Mouse (Mus musculus) common myeloid progenitor, adult 5-6 weeks (primary cell): ENCODE data around the gene Rab8a. TPM values are rescaled to one million over a fixed set of nuclear protein-coding genes. Genes with fewer than 3 reads are reported as not detected.

Experiments
- ATAC-seq: replicated peaks from 2 replicates; pipeline ENCODE4 v1.8.0; 2016; ENCODE audit warnings: low read depth, mild to moderate bottlenecking, moderate TSS enrichment, inconsistent platforms; ENCODE audit not compliant: poor library complexity, severe bottlenecking
- total RNA-seq: library from RNA; stranded (forward); fragments of 200-1000, 187-1606 nt; gene quantifications from 2 replicates; pipeline ENCODE4 v1.2.3, GENCODE M21; 2017

The Rab8a gene
- total RNA-seq, 1 experiment from 2014 or later: 303 TPM

DNA sequence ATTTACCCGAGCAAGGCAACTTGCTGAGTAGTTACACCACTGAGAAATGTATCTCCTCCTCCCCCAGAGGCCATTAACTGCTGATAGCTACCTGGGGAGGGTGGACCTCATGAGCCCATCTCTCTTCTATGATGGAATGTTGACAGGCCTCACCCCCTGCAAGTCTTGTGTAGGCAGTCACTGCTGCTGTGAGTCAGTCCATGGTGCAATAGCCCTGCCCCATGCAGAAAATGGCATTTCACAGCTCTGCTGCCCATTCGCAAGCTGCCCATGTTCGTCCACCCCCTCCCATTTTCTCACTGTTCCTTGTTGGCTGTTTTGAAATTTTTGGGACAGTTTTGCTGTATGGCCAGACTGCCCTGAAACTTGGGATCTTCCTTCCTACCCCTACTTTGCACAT is 15.5 kb upstream of the Rab8a start:
- ATAC-seq: no peak

DNA sequence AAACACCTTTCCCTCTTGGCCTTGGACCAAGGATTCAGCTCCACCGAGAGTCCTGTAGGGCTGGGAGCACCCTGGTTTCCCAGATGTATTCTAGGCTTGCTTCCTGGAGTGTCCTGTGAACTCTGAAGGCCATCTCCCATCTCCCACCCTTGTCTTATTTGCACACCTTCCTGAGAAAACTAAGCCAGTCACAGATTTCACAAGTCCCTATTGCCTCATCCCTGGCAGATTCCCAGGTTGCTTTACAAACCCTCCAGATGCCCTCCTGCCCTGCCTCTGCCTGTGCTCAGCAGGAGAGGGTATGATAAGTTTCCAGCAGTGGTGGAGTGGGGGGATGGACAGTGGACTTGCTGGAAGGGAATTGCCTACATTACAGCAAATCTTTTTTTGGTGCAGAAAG is 14.9 kb upstream of the Rab8a start:
- no peak for ATAC-seq

- no peak for ATAC-seq
These were observed 14.4 kb upstream of the Rab8a start for GRCm38 (mm10) chr8:72146556-72146955.

GRCm38 (mm10) chr8:72147266-72147665 is 13.7 kb upstream of the Rab8a start:
- no peak for ATAC-seq

- no peak for ATAC-seq
These were observed 11.9 kb upstream of the Rab8a start for GRCm38 (mm10) chr8:72149056-72149455.

DNA sequence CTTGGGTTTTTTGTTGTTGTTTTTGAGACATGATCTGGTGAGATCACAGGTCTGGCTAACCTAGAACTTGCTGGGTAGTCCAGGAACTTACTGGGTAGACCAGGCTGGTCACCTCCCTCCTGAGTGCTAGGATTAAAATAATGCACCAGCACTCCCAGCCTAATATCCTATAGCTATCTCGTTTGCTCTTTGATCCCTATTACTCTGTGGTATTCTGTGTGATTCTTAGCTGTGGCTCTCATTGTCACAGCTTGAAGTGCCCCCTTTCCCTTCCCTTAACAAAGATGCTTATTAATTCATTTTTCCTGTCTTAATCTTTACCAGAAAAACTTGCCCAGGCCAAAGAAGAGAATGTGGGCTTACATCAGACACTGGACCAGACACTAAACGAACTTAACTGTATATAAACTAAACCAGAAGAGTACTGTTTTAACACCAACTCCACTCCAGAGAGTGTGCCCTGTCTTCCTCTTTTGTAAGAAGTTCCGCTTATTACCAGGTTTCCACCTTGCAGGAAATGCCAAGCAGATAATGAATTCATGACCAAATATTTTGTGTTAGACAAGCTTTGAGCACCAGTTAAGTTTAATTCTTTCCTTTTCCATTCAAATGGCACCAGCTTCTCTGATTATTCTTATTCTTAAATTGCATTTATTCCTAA is 9.5 kb upstream of the Rab8a start:
- ATAC-seq: peak; percentile 95

- ATAC-seq: no peak
These were observed 7.6 kb upstream of the Rab8a start for GRCm38 (mm10) chr8:72153382-72153781.

- no peak for ATAC-seq
These were observed 2.9 kb upstream of the Rab8a start for GRCm38 (mm10) chr8:72158096-72158495.

GRCm38 (mm10) chr8:72158726-72159125 is 2.3 kb upstream of the Rab8a start:
- ATAC-seq: no peak

GRCm38 (mm10) chr8:72160007-72160406 is 993 bp upstream of the Rab8a start:
- no peak for ATAC-seq

DNA sequence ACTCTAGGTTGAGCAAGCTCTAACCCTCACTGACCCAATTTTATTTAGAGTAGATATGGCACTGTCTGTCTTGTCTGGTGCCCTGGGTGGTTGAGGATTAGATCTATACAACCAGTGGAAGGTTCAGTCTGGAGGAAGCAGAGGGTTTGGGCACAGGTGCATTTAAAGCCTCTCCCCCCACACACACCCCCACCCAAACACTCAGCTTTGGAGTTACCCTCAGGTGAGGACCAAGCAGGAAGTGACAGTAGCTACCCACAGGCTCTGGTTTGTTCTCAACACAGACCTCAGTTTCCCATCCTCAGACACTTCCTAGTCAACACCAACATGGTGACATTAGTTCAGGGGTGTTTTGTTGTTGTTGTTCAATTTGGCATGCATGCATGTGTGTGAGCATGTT is 1.8 kb downstream of the Rab8a start:
- ATAC-seq: no peak

DNA sequence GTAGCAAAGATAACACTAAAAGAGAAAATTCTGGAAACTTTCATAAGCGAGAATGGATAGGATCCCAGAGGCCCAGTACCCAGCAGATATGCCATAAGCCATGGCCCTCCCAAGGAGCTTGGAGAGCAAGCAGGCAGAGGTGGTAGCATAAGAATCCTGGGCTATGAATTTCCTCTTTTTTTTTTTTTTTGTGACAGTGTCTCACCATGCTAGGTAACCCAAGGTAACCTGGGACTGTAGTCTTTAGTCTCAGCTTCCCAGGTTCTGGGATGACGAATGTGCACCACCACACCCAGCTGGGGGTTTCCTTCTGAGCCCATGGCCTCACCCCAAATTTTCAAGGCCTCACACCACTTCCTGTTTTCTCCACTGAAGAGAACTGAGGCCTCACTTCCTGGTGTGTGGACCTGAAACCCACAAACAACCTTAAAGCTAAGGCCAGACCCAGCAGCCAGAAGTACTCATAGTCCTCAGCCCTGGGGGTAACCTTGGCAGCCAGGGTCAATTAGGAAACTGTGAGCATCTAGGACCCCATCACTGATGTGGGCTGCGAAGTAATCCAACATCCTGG is 8.2 kb downstream of the Rab8a start:
- peak; percentile 88 for ATAC-seq

DNA sequence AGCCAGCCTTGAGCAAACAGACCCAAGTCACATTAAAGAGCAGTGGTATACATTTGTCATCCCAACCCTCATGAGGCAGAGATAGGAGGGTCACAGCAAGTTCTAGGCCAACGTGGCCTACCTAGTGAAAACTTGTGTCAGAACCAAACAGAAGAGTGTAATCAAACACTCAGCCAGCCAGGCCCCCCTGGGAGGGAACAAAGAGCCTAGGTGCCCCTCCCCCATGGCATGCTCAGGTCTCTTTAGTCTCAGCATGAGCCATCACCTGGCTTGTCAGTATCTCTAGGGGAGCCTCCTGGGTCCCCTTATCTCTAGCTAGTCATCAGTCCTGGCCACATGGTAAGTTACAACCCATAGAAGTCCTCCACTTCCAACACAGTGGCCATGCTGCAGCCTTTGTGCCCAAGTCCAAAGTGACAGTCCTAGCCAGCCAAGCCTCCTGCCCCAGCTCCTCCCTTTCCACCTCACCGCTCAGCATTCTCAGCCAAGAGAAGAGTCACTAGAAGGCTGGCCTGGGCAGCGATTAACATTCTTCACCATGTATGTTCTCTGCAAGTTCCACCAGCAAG is 8.8 kb downstream of the Rab8a start:
- no peak for ATAC-seq

DNA sequence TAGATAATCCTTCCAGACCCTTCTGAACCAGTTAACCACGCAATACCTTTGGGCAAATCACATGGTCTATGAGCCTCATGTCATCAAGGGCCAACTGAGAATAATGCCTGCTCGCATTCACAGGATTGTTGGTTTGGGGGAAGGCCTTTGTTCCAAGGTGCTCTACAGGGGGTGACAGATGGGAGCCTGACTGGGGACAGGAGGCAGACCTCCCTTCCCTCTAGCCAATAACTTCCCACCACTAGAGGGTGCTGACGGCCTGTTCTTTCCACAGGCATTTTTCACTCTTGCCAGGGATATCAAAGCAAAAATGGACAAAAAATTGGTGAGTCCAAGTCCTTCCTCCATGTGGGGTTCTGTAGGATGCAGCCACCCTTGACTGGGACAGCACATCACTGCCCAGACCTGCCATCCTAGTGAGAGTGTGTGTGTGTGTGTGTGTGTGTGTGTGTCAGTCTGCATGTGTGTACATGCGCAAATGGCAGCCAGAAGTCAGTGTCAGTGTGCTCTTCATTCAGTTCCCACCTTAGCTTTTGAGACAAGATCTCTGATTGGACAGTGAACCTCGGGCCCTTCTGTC is 16.4 kb downstream of the Rab8a start:
- peak; percentile 89 for ATAC-seq

DNA sequence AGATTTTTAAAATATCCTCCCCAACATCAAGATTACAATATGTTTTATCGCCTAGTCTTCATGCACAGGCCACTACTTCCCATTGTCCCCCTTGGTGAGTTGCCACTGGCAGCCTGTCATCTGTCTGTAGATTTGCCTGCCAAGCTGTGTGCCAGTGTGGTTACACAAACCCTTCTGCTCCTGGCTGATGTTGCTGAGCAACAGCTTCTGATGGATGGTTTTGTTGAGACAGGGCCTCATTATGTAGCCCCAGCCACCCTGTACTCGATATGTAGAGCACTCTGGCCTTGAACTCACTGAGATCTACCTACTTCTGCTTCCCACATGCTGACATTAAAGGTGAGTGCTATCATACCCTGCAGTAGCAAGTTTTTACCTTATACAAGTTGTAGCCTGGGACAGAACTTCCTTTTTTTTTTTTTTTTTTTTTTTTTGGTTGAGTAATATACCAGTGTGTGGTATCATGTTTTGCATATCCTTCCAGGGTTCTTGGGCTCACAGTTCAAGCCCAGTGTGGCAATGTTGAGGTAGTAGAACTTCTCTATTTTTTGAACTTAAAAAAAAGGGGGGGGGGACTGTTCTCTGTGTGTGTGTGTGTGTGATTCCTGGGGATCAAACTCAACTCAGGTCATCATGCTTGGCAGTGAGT is 22.7 kb downstream of the Rab8a start:
- peak; percentile 88 for ATAC-seq

- no peak for ATAC-seq
These were observed 26.9 kb downstream of the Rab8a start for GRCm38 (mm10) chr8:72187793-72188331.

DNA sequence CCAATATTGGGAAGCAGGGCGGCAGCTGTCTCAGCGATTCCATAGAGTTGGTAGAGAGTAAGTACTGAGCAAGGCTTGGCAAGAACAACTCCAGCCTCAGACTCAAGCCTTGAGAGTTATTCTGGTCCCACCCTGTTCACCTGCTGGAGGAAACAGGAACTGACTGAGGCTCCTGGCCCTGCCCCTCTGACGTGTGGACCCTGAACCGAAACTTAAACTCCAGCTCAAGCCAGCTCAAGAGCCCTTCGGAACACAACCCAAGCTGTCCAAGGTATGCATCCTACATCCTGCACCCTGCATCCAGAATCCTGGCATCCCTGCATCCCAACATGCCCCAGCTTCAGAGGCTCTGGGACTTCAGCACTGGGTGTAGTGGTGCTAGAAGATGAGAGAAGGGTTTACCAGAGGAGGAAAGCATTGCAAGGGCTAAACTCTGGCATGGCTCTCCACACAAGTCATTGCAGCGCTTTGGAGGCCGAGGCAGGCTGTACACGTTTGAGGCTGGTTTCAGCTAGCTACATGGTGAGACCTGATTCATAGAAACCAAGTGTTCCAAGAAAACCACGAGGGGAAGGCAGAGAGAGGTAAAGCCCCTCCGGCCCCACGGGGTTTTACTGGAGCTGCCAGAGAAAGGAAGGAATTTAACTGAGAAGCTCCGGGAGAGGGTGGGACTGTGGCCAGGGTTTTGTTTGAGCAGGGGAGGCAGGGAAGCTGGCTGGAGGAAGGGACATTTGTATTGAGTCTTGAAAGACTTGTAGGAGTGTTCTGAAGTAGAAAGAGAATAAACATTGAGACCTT is 28.6 kb downstream of the Rab8a start, which contains the start of gene Hsh2d:
TSS of gene Hsh2d (plus strand) at position 222 of the 798 bp plus-strand sequence.
- ATAC-seq: peak; percentile 95

DNA sequence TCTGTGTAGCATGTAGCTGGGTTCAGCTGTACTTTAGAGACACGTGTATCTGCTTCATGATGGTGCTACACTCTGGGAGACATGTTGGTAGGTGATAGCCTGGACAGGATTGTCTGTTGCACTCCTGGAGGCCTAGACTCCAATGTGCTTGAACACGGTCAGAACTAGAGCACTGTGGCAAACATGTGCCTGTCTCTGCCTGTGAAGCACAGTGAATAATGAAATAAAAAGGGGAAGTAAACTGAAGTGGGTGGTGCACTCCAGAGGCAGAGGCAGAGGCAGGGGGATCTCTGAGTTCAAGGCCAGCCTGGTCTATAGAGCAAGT is 29.2 kb downstream of the Rab8a start:
- ATAC-seq: peak; percentile 62

- ATAC-seq: no peak
These were observed 31.1 kb downstream of the Rab8a start for GRCm38 (mm10) chr8:72192065-72192464.

- no peak for ATAC-seq
These were observed 37.0 kb downstream of the Rab8a start for GRCm38 (mm10) chr8:72197997-72198396.
